Mouse (Mus musculus) lung, postnatal 4 days (tissue): ENCODE measurements at regions not wholly inside any gene's neighbourhood (a gene's known extent, or its start where the extent isn't known, plus 50 kb on each side); places are given as distances from the start of the nearest gene placed in this dataset.

Experiments used
- DNase-seq, 2 experiments: peaks; one replicate each; pipeline ENCODE4 v3.0.0; 2021

- DNase-seq, result peak; percentile 23 to 37
Measured at GRCm38 (mm10) chr11:64579826-64580225, 143.4 kb upstream of the F930015N05Rik start.

- no peak for DNase-seq
Measured at GRCm38 (mm10) chr11:64586056-64586455, 149.6 kb upstream of the F930015N05Rik start.

- no peak for DNase-seq
Measured at GRCm38 (mm10) chr11:64587034-64587710, 150.7 kb upstream of the F930015N05Rik start.

- no peak for DNase-seq
Measured at GRCm38 (mm10) chr11:64587751-64588600, 151.5 kb upstream of the F930015N05Rik start.

- DNase-seq, result no peak
Measured at GRCm38 (mm10) chr11:64588601-64588989, 152.1 kb upstream of the F930015N05Rik start.

GRCm38 (mm10) chr11:64589026-64589425 is 152.6 kb upstream of the F930015N05Rik start:
- DNase-seq, result no peak

GRCm38 (mm10) chr11:64590091-64590490 is 153.6 kb upstream of the F930015N05Rik start:
- DNase-seq, result no peak

- no peak for DNase-seq
Measured at GRCm38 (mm10) chr11:64592253-64592652, 155.8 kb upstream of the F930015N05Rik start.

GRCm38 (mm10) chr11:64597305-64597704 is 160.9 kb upstream of the F930015N05Rik start:
- DNase-seq, result no peak

- DNase-seq, result peak; percentile 87 to 89
Measured at GRCm38 (mm10) chr11:64599178-64599577, 162.7 kb upstream of the F930015N05Rik start.

- DNase-seq, result peak; percentile 80 to 89
Measured at GRCm38 (mm10) chr11:64600201-64601102, 164.0 kb upstream of the F930015N05Rik start.

GRCm38 (mm10) chr11:64609043-64609442 is 172.6 kb upstream of the F930015N05Rik start:
- DNase-seq, result no peak

- DNase-seq, result no peak
Measured at GRCm38 (mm10) chr11:64610724-64611123, 174.3 kb upstream of the F930015N05Rik start.

- DNase-seq, result no peak
Measured at GRCm38 (mm10) chr11:64615140-64615539, 178.7 kb upstream of the F930015N05Rik start.

GRCm38 (mm10) chr11:64618631-64619385 is 182.4 kb upstream of the F930015N05Rik start:
- peak in 1 of 2 experiments; percentile 34 for DNase-seq

- DNase-seq, result peak; percentile 43 to 65
Measured at GRCm38 (mm10) chr11:64627180-64627579, 190.7 kb upstream of the F930015N05Rik start.

GRCm38 (mm10) chr11:64640947-64641346 is 204.5 kb upstream of the F930015N05Rik start:
- no peak for DNase-seq

GRCm38 (mm10) chr11:64643171-64643570 is 206.7 kb upstream of the F930015N05Rik start:
- DNase-seq, result no peak

GRCm38 (mm10) chr11:64647938-64648337 is 211.5 kb upstream of the F930015N05Rik start:
- peak; percentile 44 to 68 for DNase-seq

- DNase-seq, result peak; percentile 12 to 79
Measured at GRCm38 (mm10) chr11:64650571-64651282, 214.3 kb upstream of the F930015N05Rik start.

GRCm38 (mm10) chr11:64652811-64653210 is 216.4 kb upstream of the F930015N05Rik start:
- no peak for DNase-seq
